Mouse (Mus musculus) myocyte (in vitro differentiated cells): Measurements from ENCODE around the gene Pir.

Experiments used
- E2F4 ChIP-seq: IDR thresholded peaks from one replicate; pipeline ENCODE4 v1.6.1; 2011; ENCODE audit warnings: mild to moderate bottlenecking, control low read depth, moderate library complexity; ENCODE audit not compliant: insufficient read depth
- MAX ChIP-seq: IDR thresholded peaks from one replicate; pipeline ENCODE4 v1.6.1; 2011; ENCODE audit warnings: low read depth, mild to moderate bottlenecking, control low read depth
- MYOD1 ChIP-seq, 3 experiments: IDR thresholded peaks; one replicate each; pipeline ENCODE4 v1.6.1; 2011; ENCODE audit warnings: control low read depth in 2 of 3, low read depth in 2 of 3, mild to moderate bottlenecking in 2 of 3, moderate library complexity in 1 of 3; ENCODE audit not compliant: insufficient read length in 2 of 3, control insufficient read depth in 1 of 3
- MYOG ChIP-seq, 3 experiments: IDR thresholded peaks; one replicate each; pipeline ENCODE4 v1.6.1; 2011; ENCODE audit warnings: control low read depth in 2 of 3, low read depth in 2 of 3, mild to moderate bottlenecking in 2 of 3; ENCODE audit not compliant: insufficient read length in 2 of 3, control insufficient read depth in 1 of 3, insufficient read depth in 1 of 3
- POLR2A ChIP-seq: IDR thresholded peaks from one replicate; pipeline ENCODE4 v1.6.1; 2011; ENCODE audit warnings: low read depth, mild to moderate bottlenecking, control low read depth, moderate library complexity; ENCODE audit not compliant: insufficient read length
- POLR2AphosphoS2 ChIP-seq: IDR thresholded peaks from one replicate; pipeline ENCODE4 v1.6.1; 2011; ENCODE audit warnings: low read depth, control low read depth; ENCODE audit not compliant: insufficient read length
- REST ChIP-seq: IDR thresholded peaks from one replicate; pipeline ENCODE4 v1.6.1; 2011; ENCODE audit warnings: mild to moderate bottlenecking, control low read depth, moderate library complexity; ENCODE audit not compliant: insufficient read depth, insufficient read length
- SRF ChIP-seq: IDR thresholded peaks from one replicate; pipeline ENCODE4 v1.6.1; 2011; ENCODE audit warnings: low read depth; ENCODE audit not compliant: control insufficient read depth, insufficient read length
- TCF12 ChIP-seq: IDR thresholded peaks from one replicate; pipeline ENCODE4 v1.6.1; 2011; ENCODE audit warnings: mild to moderate bottlenecking, control low read depth; ENCODE audit not compliant: poor library complexity, insufficient read depth, severe bottlenecking
- TCF3 ChIP-seq: IDR thresholded peaks from one replicate; pipeline ENCODE4 v1.6.1; 2011; ENCODE audit warnings: low read depth, control low read depth; ENCODE audit not compliant: insufficient read length
- USF1 ChIP-seq: IDR thresholded peaks from one replicate; pipeline ENCODE4 v1.6.1; 2011; ENCODE audit warnings: low read depth, mild to moderate bottlenecking, control low read depth, moderate library complexity

DNA sequence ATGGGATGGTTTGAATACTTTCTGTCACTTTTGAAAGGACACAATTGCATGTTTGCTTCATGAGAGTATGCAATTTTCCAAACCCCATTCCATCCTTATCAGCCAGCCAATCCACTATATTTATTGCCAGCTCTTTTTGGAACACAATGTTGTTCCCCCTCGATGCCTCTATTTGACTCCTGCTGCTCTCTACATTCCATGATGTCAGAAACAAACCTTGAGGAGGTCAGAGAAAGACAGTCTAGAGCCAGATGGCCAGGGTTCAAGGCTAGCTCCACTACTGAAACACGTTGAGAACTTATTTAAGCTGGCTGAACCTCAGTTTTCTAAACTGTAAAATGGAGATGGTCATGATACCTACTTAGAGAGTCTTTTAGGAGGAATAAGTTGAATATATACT, 37.1 kb downstream of the Pir start:
- TF ChIP-seq SRF, result no peak
- no peak for TF ChIP-seq POLR2A
- TF ChIP-seq USF1, result no peak
- no peak for TF ChIP-seq MYOD1 (IDR thresholded peaks at IDR 0.05; ENCODE audit: control insufficient read depth in 1 of 3, insufficient read length in 2 of 3, low read depth in 2 of 3)
- no peak for TF ChIP-seq POLR2AphosphoS2
- TF ChIP-seq TCF12, result no peak
- no peak for TF ChIP-seq MYOG (IDR thresholded peaks at IDR 0.05; ENCODE audit: control insufficient read depth in 1 of 3, insufficient read depth in 1 of 3, insufficient read length in 2 of 3, low read depth in 2 of 3)
- TF ChIP-seq MAX, result no peak
- TF ChIP-seq E2F4, result no peak
- no peak for TF ChIP-seq REST
- TF ChIP-seq TCF3, result no peak
